Mouse (Mus musculus) midbrain, postnatal 0 days (tissue): ENCODE results near the gene Gm10340. TPM values are rescaled to one million over a fixed set of nuclear protein-coding genes. Genes with fewer than 3 reads are reported as not detected.
"Not testable (repeated sequence)": the region's sequence is repeated elsewhere in the genome, so short reads cannot be mapped to it uniquely, and the experiment has no call there.

ENCODE experiments used
- ATAC-seq: fragments of 200-750 bp; cut with Nextera tagmentation; 2 replicates; pipeline ENCODE4 v1.8.0; 2017; ENCODE audit warnings: moderate number of reproducible peaks, mild to moderate bottlenecking, moderate TSS enrichment, moderate library complexity; ENCODE audit not compliant: low FRiP score
- DNase-seq: peaks from one replicate; pipeline ENCODE4 v3.0.0-alpha.2; 2015; ENCODE audit warnings: low spot score
- H3K27ac ChIP-seq: fragments of 300-500 bp; sonication (generic); 2 replicates; pipeline ENCODE4 v1.5.1; 2014; ENCODE audit warnings: low read depth, mild to moderate bottlenecking, low read length, mixed read lengths
- H3K27me3 ChIP-seq: fragments of 300-500 bp; sonication (generic); 2 replicates; pipeline ENCODE4 v1.6.1; 2014; ENCODE audit warnings: low read length, control low read depth, mixed read lengths; ENCODE audit not compliant: insufficient read depth
- H3K36me3 ChIP-seq: fragments of 300-500 bp; sonication (generic); 2 replicates; pipeline ENCODE4 v1.6.1; 2014; ENCODE audit warnings: low read length, control low read depth, mixed read lengths; ENCODE audit not compliant: insufficient read depth
- H3K4me1 ChIP-seq: fragments of 300-500 bp; sonication (generic); 2 replicates; pipeline ENCODE4 v1.6.1; 2014; ENCODE audit warnings: mild to moderate bottlenecking, control low read depth, antibody characterized with exemption, low read length, mixed read lengths; ENCODE audit not compliant: insufficient read depth
- H3K4me2 ChIP-seq: fragments of 300-500 bp; sonication (generic); 2 replicates; pipeline ENCODE4 v1.6.1; 2014; ENCODE audit warnings: low read depth, mild to moderate bottlenecking, low read length, mixed read lengths; ENCODE audit not compliant: poor library complexity, severe bottlenecking
- H3K4me3 ChIP-seq: fragments of 300-500 bp; sonication (generic); 2 replicates; pipeline ENCODE4 v1.5.1; 2014; ENCODE audit warnings: low read depth, mild to moderate bottlenecking, low read length, moderate library complexity
- H3K9ac ChIP-seq: fragments of 300-500 bp; sonication (generic); replicated peaks from 2 replicates; pipeline ENCODE4 v1.6.1; 2014; ENCODE audit warnings: mild to moderate bottlenecking, low read length, moderate library complexity, mixed read lengths; ENCODE audit not compliant: poor library complexity, severe bottlenecking
- H3K9me3 ChIP-seq: fragments of 300-500 bp; sonication (generic); 2 replicates; pipeline ENCODE4 v1.6.1; 2016; ENCODE audit warnings: low read length, control low read depth
- WGBS: fragments of 180-500 bp; shearing (Covaris S2); extraction: QIAGEN DNeasy Blood & Tissue Kit; methylation state at CpG from one replicate; pipeline ENCODE4 v1.1.7; 2014; 5-methylcytosine and 5-hydroxymethylcytosine counted together
- polyA plus RNA-seq: library from polyadenylated mRNA; unstranded; fragments of >200 nt; fragmentation: Nextera tagmentation; extraction: Ambion mirVana; gene quantifications from 2 replicates; pipeline ENCODE4 v1.2.1, GENCODE M21; 2015
- total RNA-seq: library from RNA; depleted of rRNA; stranded (reverse); fragments of >200 nt; gene quantifications from 2 replicates; pipeline ENCODE4 v1.2.3, GENCODE M21; 2014; rRNA removed

Gene Gm10340
- not detected in 2 replicates for total RNA-seq
- polyA plus RNA-seq: not detected in 2 replicates

DNA sequence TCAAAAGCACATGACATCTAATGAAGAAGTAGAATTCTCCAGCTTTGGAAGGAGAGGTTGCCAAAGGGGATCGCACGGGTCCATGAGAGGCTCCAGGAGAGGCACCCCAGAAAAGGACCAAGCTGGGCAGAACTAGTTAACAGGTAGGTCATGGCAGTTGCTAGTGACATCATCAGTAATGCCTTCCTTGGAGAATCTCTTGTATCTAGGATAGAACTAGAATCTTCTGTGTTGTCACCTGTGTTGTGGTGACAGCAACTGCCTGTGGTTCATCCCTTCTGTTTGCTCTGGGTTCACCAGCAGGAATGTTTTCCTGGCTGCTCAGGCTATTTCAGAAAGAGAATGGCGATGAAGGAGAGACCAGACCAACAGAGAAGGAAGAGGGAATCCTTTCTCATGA lies at the start of gene Gm10340:
Gene Gm10340, plus strand, starts transcription at position 301 of the 400 bp plus-strand sequence.
- 95% methylated on average over 2 of the region's 3 CpGs for WGBS
- H3K36me3 ChIP-seq, H3K4me1 ChIP-seq, DNase-seq, H3K27ac ChIP-seq, H3K4me3 ChIP-seq, H3K9me3 ChIP-seq, H3K4me2 ChIP-seq, ATAC-seq, H3K9ac ChIP-seq, H3K27me3 ChIP-seq: not testable (repeated sequence)

DNA sequence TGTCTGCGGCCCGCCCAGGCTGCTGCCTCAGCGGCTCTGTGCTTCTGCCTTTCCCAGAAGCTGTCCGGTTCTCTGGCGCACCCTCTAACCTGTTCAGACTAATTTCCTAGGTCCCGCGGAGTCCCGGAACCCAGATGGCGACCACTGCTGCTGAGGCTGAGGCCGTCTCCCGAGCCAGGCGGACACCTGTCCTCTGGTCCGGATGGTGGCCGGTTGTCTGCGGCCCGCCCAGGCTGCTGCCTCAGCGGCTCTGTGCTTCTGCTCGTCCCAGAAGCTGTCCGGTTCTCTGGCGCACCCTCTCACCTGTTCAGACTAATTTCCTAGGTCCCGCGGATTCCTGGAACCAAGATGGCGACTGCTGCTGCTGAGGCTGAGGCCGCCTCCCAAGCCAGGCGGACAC lies 17.7 kb upstream of the Gm10340 start:
- DNase-seq, H3K9ac ChIP-seq, H3K36me3 ChIP-seq, H3K9me3 ChIP-seq, H3K4me1 ChIP-seq, H3K4me3 ChIP-seq, H3K27ac ChIP-seq, ATAC-seq, H3K4me2 ChIP-seq, H3K27me3 ChIP-seq: not testable (repeated sequence)
- 91% methylated on average over 14 of the region's 25 CpGs for WGBS

DNA sequence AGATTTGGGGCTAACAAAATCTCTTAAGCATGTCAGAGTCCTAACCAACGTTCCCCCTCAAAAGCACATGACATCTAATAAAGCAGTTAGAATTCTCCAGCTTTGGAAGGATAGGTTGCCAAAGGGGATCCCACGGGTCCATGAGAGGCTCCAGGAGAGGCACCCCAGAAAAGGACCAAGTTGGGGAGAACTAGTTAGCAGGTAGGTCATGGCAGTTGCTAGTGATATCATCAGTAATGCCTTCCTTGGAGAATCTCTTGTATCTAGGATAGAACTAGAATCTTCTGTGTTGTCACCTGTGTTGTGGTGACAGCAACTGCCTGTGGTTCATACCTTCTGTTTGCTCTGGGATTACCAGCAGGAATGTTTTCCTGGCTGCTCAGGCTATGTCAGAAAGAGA lies 54.2 kb downstream of the Gm10340 start, which contains the start of gene Gm5795:
Gene Gm5795, plus strand, starts transcription at position 301 of the 400 bp plus-strand sequence.
- no CpG with 5 or more reads among the region's 2 CpGs for WGBS

More for the DNA sequence above, 54.2 kb downstream of the Gm10340 start, which contains the start of gene Gm5795:
- H3K9ac ChIP-seq, H3K36me3 ChIP-seq, H3K27me3 ChIP-seq, H3K4me1 ChIP-seq, DNase-seq, H3K4me3 ChIP-seq, H3K9me3 ChIP-seq, H3K4me2 ChIP-seq, H3K27ac ChIP-seq, ATAC-seq: not testable (repeated sequence)

Other genes with a start within 250 kb of the Gm10340 start
- not detected in 2 replicates for gene Gm2888, start 104.0 kb upstream of the Gm10340 start, total RNA-seq
- gene Gm2888, start 104.0 kb upstream of the Gm10340 start, polyA plus RNA-seq: 0.09 TPM in 1 of 2 replicates, not detected in the other
- 9.0 and 10.8 TPM in 2 replicates for gene Gm2897, start 84.7 kb upstream of the Gm10340 start, total RNA-seq
- gene Gm2897, start 84.7 kb upstream of the Gm10340 start, polyA plus RNA-seq: 15.1 and 15.4 TPM in 2 replicates
- gene Gm5795, start 54.3 kb downstream of the Gm10340 start, total RNA-seq: 0.19 TPM in 1 of 2 replicates, not detected in the other
- 0.16 and 0.40 TPM in 2 replicates for gene Gm5795, start 54.3 kb downstream of the Gm10340 start, polyA plus RNA-seq
- 16.2 and 17.5 TPM in 2 replicates for gene D830030K20Rik, start 74.5 kb downstream of the Gm10340 start, total RNA-seq
- gene D830030K20Rik, start 74.5 kb downstream of the Gm10340 start, polyA plus RNA-seq: 35.9 and 39.0 TPM in 2 replicates
- 0.61 and 3.0 TPM in 2 replicates for gene Gm2956, start 198.6 kb downstream of the Gm10340 start, total RNA-seq
- not detected in 2 replicates for gene Gm2956, start 198.6 kb downstream of the Gm10340 start, polyA plus RNA-seq